ENCODE assay signal across 8 mouse cellular contexts in the genomic region with DNA sequence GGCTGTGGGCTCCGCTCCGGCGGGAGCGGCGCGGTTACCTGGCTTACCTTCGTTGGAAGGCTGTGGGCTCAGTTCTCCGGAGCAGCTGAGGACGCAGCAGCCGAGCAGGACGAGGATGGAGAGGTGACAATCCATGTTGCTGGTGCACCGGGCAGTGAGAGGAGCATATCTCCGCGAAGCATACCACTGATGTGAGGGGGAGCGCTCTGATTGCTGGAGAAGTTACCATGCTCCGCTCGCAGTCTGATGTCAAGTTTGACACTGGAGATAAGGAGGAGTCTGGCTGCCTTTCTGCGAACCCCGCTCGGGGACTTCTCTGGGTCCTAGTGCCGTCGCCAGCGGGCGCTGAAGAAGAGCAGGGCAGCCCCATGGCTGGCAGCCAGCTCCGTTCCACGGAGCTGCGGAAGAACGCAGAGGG. TPM values are rescaled to one million over a fixed set of nuclear protein-coding genes. Genes with fewer than 3 reads are reported as not detected.
DNase-seq lines count a peak whose midpoint lies in the region; ATAC-seq and TF ChIP-seq lines count a peak whose summit lies in the region.

Gene Epha3, minus strand, starts transcription at position 263 of the 418 bp plus-strand sequence.

- H3K4me3 ChIP-seq in bone marrow macrophage, adult 2 months (ENCODE audit: insufficient read depth, low read length): peak within 1 kb of the TSS; percentile 51
- peak within 1 kb of the TSS; percentile 64 for H3K4me3 ChIP-seq in embryonic facial prominence, embryonic 11.5 days (ENCODE audit: low read depth, low read length)
- peak within 1 kb of the TSS; percentile 54 for H3K4me3 ChIP-seq in intestine, postnatal 0 days (ENCODE audit: low read depth, low read length)

- intact Hi-C loops in left cerebral cortex, postnatal 36 days (cut with DNase I): no loop called here

- peak; percentile 91 for DNase-seq in embryonic facial prominence, embryonic 11.5 days (ENCODE audit: low spot score)
- peak; percentile 60 to 80 for DNase-seq in heart, adult 18-20 months
- peak; percentile 84 to 87 for DNase-seq in left cerebral cortex, postnatal 36 days (ENCODE audit: low spot score in 2 of 2)
- peak; percentile 81 for DNase-seq in right cerebral cortex, postnatal 14 days
- no peak for DNase-seq in adipocyte (ENCODE audit: low spot score)

- ATAC-seq in embryonic facial prominence, embryonic 11.5 days (replicated peaks; ENCODE audit: insufficient number of reproducible peaks, low FRiP score, low TSS enrichment, low read depth): peak; percentile 86
- ATAC-seq in intestine, postnatal 0 days: 0 out of 2 replicates have a peak, but pooled peaks have one; percentile 45
- ATAC-seq in megakaryocyte-erythroid progenitor cell, adult 5-6 weeks (replicated peaks; ENCODE audit: low FRiP score, low TSS enrichment, poor library complexity, severe bottlenecking): peak; percentile 99

- peak within 1 kb of the TSS; percentile 65 for H3K9ac ChIP-seq in embryonic facial prominence, embryonic 11.5 days (replicated peaks; ENCODE audit: low read length)
- H3K9ac ChIP-seq in intestine, postnatal 0 days (ENCODE audit: low read depth, low read length): no peak within 1 kb of the TSS

- H3K27me3 ChIP-seq in embryonic facial prominence, embryonic 11.5 days (ENCODE audit: control insufficient read depth, insufficient read depth, low read length): no peaks in the 10 kb centered on the region
- H3K27me3 ChIP-seq in intestine, postnatal 0 days (replicated peaks; ENCODE audit: control insufficient read depth, insufficient read depth, low read length): no peaks in the 10 kb centered on the region

- H3K4me1 ChIP-seq in bone marrow macrophage, adult 2 months (ENCODE audit: control insufficient read depth, insufficient read depth, low read length): no peaks in the 10 kb centered on the region; the same call in 1 of the 2 replicates
- H3K4me1 ChIP-seq in embryonic facial prominence, embryonic 11.5 days (ENCODE audit: control insufficient read depth, insufficient read depth, low read length): no peaks in the 10 kb centered on the region
- H3K4me1 ChIP-seq in intestine, postnatal 0 days (replicated peaks; ENCODE audit: control insufficient read depth, insufficient read depth, low read length): no peaks in the 10 kb centered on the region

- H3K36me3 ChIP-seq in embryonic facial prominence, embryonic 11.5 days (replicated peaks; ENCODE audit: control insufficient read depth, insufficient read depth, low read depth, low read length): no peaks in the 10 kb centered on the region
- no peaks in the 10 kb centered on the region for H3K36me3 ChIP-seq in intestine, postnatal 0 days (ENCODE audit: control insufficient read depth, insufficient read depth)

- H3K4me2 ChIP-seq in embryonic facial prominence, embryonic 11.5 days (ENCODE audit: low read depth, low read length): peak within 1 kb of the TSS; percentile 88
- peak within 1 kb of the TSS; percentile 93 for H3K4me2 ChIP-seq in intestine, postnatal 0 days (replicated peaks; ENCODE audit: low read depth)

- no peak within 1 kb of the TSS for H3K27ac ChIP-seq in bone marrow macrophage, adult 2 months (ENCODE audit: insufficient read depth, low read depth, low read length)
- H3K27ac ChIP-seq in embryonic facial prominence, embryonic 11.5 days (replicated peaks; ENCODE audit: low read depth, low read length): peak within 1 kb of the TSS; percentile 35; the same call in 1 of the 2 replicates
- no peak within 1 kb of the TSS for H3K27ac ChIP-seq in intestine, postnatal 0 days (ENCODE audit: low read depth, low read length)

- no peaks in the 10 kb centered on the region for H3K9me3 ChIP-seq in embryonic facial prominence, embryonic 11.5 days (replicated peaks; ENCODE audit: control insufficient read depth, low read length)
- no peaks in the 10 kb centered on the region for H3K9me3 ChIP-seq in intestine, postnatal 0 days (ENCODE audit: control insufficient read depth)

- TF ChIP-seq CTCF in bone marrow macrophage, adult 2 months (IDR thresholded peaks at IDR 0.05; ENCODE audit: low read depth, low read length): no peak
- TF ChIP-seq CTCF in intestine, postnatal 0 days (IDR thresholded peaks at IDR 0.05; ENCODE audit: low read depth): peak; percentile 13; the same call in 1 of the 2 replicates

- WGBS in embryonic facial prominence, embryonic 11.5 days: 0% methylated on average over 28 of the region's 28 CpGs
- under 1% methylated on average over 28 of the region's 28 CpGs for WGBS in intestine, postnatal 0 days

- no peak for TF ChIP-seq POLR2A in bone marrow macrophage, adult 2 months (IDR thresholded peaks at IDR 0.05; ENCODE audit: borderline replicate concordance, low read depth, low read length)

RNA-seq across cellular contexts. Expression of gene Epha3, which starts in this region (rescaled TPM):
- polyA plus RNA-seq in bone marrow macrophage, adult 2 months (2012; ENCODE audit: insufficient read depth, insufficient read length, missing spikeins): not detected in 2 replicates
- 45.9 and 51.5 TPM in 2 replicates for polyA plus RNA-seq in embryonic facial prominence, embryonic 11.5 days (2014; fragmentation: Nextera tagmentation; extraction: Ambion mirVana)
- 1 to 10 TPM in 1 of 2 experiments, under 1 TPM in 1; 0.37 to 1.3 TPM for total RNA-seq in heart, adult 18-20 months (2021)
- polyA plus RNA-seq in intestine, postnatal 0 days (2015; fragmentation: Nextera tagmentation; extraction: Ambion mirVana): 2.3 and 3.0 TPM in 2 replicates
- total RNA-seq in left cerebral cortex, postnatal 36 days (2021): 10 to 100 TPM; 11.7 to 14.6 TPM
- not detected in 2 replicates for total RNA-seq in megakaryocyte-erythroid progenitor cell, adult 5-6 weeks (2014; fragmentation: Nextera tagmentation)
- not detected in 2 replicates for total RNA-seq in megakaryocyte-erythroid progenitor cell, adult 5-6 weeks (2017)

Comparison
In these comparisons a context has a peak if more than half of its experiments do, and no peak if none do; other contexts are left out.
1. RNA of gene Epha3 (total RNA-seq): 11.7 to 14.6 TPM in left cerebral cortex, postnatal 36 days; 0.37 to 1.3 TPM in heart, adult 18-20 months and not detected in megakaryocyte-erythroid progenitor cell, adult 5-6 weeks; every median in the first group is over 4 times any median in the second.
2. RNA of gene Epha3 (polyA plus RNA-seq): 45.9 to 51.5 TPM in embryonic facial prominence, embryonic 11.5 days; 2.3 to 3.0 TPM in intestine, postnatal 0 days and not detected in bone marrow macrophage, adult 2 months; every median in the first group is over 10 times any median in the second.
3. Peak in ATAC-seq in megakaryocyte-erythroid progenitor cell, adult 5-6 weeks; RNA of the gene not detected or under 1 TPM.
4. ATAC-seq: peak in every context shown above with its lines; median percentile 99 in megakaryocyte-erythroid progenitor cell, adult 5-6 weeks; 86 in embryonic facial prominence, embryonic 11.5 days; 45 in intestine, postnatal 0 days.
5. Peak in every context shown above with its lines, with median percentiles within 50 percentile points of each other: H3K4me3 ChIP-seq.